Mouse (Mus musculus) kidney, postnatal 0 days (tissue): ENCODE data around the gene Mut. TPM values are rescaled to one million over a fixed set of nuclear protein-coding genes. Genes with fewer than 3 reads are reported as not detected.

ENCODE experiments used
- ATAC-seq: fragments of 200-750 bp; cut with Nextera tagmentation; replicated peaks from 2 replicates; pipeline ENCODE4 v1.8.0; 2017; ENCODE audit warnings: low read depth, moderate number of reproducible peaks, moderate TSS enrichment, moderate library complexity; ENCODE audit not compliant: low FRiP score
- DNase-seq: peaks from one replicate; pipeline ENCODE4 v3.0.0-alpha.2; 2016; ENCODE audit warnings: low spot score
- H3K27ac ChIP-seq: fragments of 300-500 bp; sonication (generic); 2 replicates; pipeline ENCODE4 v1.5.1; 2014; ENCODE audit warnings: mild to moderate bottlenecking
- H3K27me3 ChIP-seq: fragments of 300-500 bp; sonication (generic); 2 replicates; pipeline ENCODE4 v1.6.1; 2014; ENCODE audit warnings: low read length, mixed read lengths; ENCODE audit not compliant: insufficient read depth
- H3K36me3 ChIP-seq: fragments of 300-500 bp; sonication (generic); 2 replicates; pipeline ENCODE4 v1.6.1; 2014; ENCODE audit warnings: low read length, mixed read lengths; ENCODE audit not compliant: insufficient read depth
- H3K4me1 ChIP-seq: fragments of 300-500 bp; sonication (generic); replicated peaks from 2 replicates; pipeline ENCODE4 v1.6.1; 2014; ENCODE audit warnings: antibody characterized with exemption, low read length, mixed read lengths; ENCODE audit not compliant: insufficient read depth
- H3K4me2 ChIP-seq: fragments of 300-500 bp; sonication (generic); 2 replicates; pipeline ENCODE4 v1.6.1; 2014; ENCODE audit warnings: mild to moderate bottlenecking, low read length, moderate library complexity, mixed read lengths
- H3K4me3 ChIP-seq: fragments of 300-500 bp; sonication (generic); replicated peaks from 2 replicates; pipeline ENCODE4 v1.5.1; 2014; ENCODE audit warnings: low read depth, low read length
- H3K9ac ChIP-seq: fragments of 300-500 bp; sonication (generic); 2 replicates; pipeline ENCODE4 v1.6.1; 2014; ENCODE audit warnings: low read depth, low read length
- H3K9me3 ChIP-seq: fragments of 300-500 bp; sonication (generic); replicated peaks from 2 replicates; pipeline ENCODE4 v1.6.1; 2016; ENCODE audit warnings: low read length, inconsistent platforms, mixed read lengths
- CTCF ChIP-seq: IDR thresholded peaks from 2 replicates; pipeline ENCODE4 v1.5.1; 2016; ENCODE audit warnings: antibody characterized with exemption, low read depth, mild to moderate bottlenecking, moderate library complexity
- WGBS: fragments of 180-500 bp; shearing (Covaris S2); extraction: QIAGEN DNeasy Blood & Tissue Kit; methylation state at CpG from one replicate; pipeline ENCODE4 v1.1.7; 2014; 5-methylcytosine and 5-hydroxymethylcytosine counted together
- polyA plus RNA-seq: library from polyadenylated mRNA; unstranded; fragments of >200 nt; fragmentation: Nextera tagmentation; extraction: Ambion mirVana; gene quantifications from 2 replicates; pipeline ENCODE4 v1.2.1, GENCODE M21; 2015

Gene Mut
- polyA plus RNA-seq, 1 experiment from 2014 or later, result 63.0 TPM

GRCm38 (mm10) chr17:40977914-40978313 lies 43.4 kb downstream of the Mut start:
- H3K4me3 ChIP-seq, result no peak overlapping the region
- no peak overlapping the region for H3K9ac ChIP-seq
- ATAC-seq (no peak), DNase-seq (peak; percentile 19)
- 70% methylated on average over 11 of the region's 11 CpGs for WGBS
- peak; percentile 59 for TF ChIP-seq CTCF
- no peaks in the 10 kb centered on the region for H3K27me3 ChIP-seq
- H3K4me2 ChIP-seq, result no peak overlapping the region
- no peaks in the 10 kb centered on the region for H3K36me3 ChIP-seq
- H3K4me1 ChIP-seq, result no peaks in the 10 kb centered on the region
- H3K9me3 ChIP-seq, result no peaks in the 10 kb centered on the region
- no peak overlapping the region for H3K27ac ChIP-seq

- Histone ChIP-seq H3K9ac (no peak overlapping the region), H3K27ac (no peak overlapping the region), H3K4me3 (no peak overlapping the region), H3K27me3 (no peaks in the 10 kb centered on the region), H3K36me3 (no peaks in the 10 kb centered on the region), H3K4me2 (no peak overlapping the region), H3K9me3 (no peaks in the 10 kb centered on the region), H3K4me1 (no peaks in the 10 kb centered on the region)
- no peak for DNase-seq
- no peak for ATAC-seq
- 19% methylated on average over 3 of the region's 3 CpGs for WGBS
- TF ChIP-seq CTCF, result no peak
Observed at GRCm38 (mm10) chr17:40992102-40992501, 57.6 kb downstream of the Mut start.

Other genes with a start within 250 kb of the Mut start
- not detected in 2 replicates for gene Esp1, start 207.6 kb upstream of the Mut start, polyA plus RNA-seq
- not detected in 2 replicates for gene Crisp2, start 127.7 kb upstream of the Mut start, polyA plus RNA-seq
- gene Rhag, start 123.6 kb upstream of the Mut start, polyA plus RNA-seq, result 0.18 and 0.36 TPM in 2 replicates
- 3.7 and 3.8 TPM in 2 replicates for gene 9130008F23Rik, start 54.1 kb upstream of the Mut start, polyA plus RNA-seq
- gene Glyatl3, start 20.3 kb upstream of the Mut start, polyA plus RNA-seq, result not detected in 2 replicates
- gene Cenpq, start 362 bp downstream of the Mut start, polyA plus RNA-seq, result 19.0 and 21.9 TPM in 2 replicates